Mouse (Mus musculus) hindbrain, embryonic 11.5 days (tissue): ENCODE measurements at regions not wholly inside any gene's neighbourhood (a gene's known extent, or its start where the extent isn't known, plus 50 kb on each side); places are given as distances from the start of the nearest gene placed in this dataset.

Source experiments
- ATAC-seq: fragments of 200-750 bp; cut with Nextera tagmentation; 2 replicates; pipeline ENCODE4 v1.8.0; 2017; ENCODE audit warnings: mild to moderate bottlenecking, moderate TSS enrichment, moderate library complexity; ENCODE audit not compliant: low FRiP score
- DNase-seq: peaks from one replicate; pipeline ENCODE4 v3.0.0-alpha.2; 2015; ENCODE audit warnings: low spot score
- H3K27ac ChIP-seq: fragments of 300-500 bp; sonication (generic); 2 replicates; pipeline ENCODE4 v1.5.1; 2014; ENCODE audit warnings: mild to moderate bottlenecking, low read depth, low read length
- H3K27me3 ChIP-seq: fragments of 300-500 bp; sonication (generic); 2 replicates; pipeline ENCODE4 v1.6.1; 2014; ENCODE audit warnings: mild to moderate bottlenecking, low read length, moderate library complexity, mixed read lengths; ENCODE audit not compliant: control insufficient read depth, insufficient read depth
- H3K36me3 ChIP-seq: fragments of 300-500 bp; sonication (generic); 2 replicates; pipeline ENCODE4 v1.6.1; 2014; ENCODE audit warnings: mild to moderate bottlenecking, low read length, moderate library complexity, mixed read lengths; ENCODE audit not compliant: control insufficient read depth, insufficient read depth
- H3K4me1 ChIP-seq: fragments of 300-500 bp; sonication (generic); replicated peaks from 2 replicates; pipeline ENCODE4 v1.6.1; 2014; ENCODE audit warnings: low read length, mixed read lengths; ENCODE audit not compliant: control insufficient read depth, insufficient read depth
- H3K4me2 ChIP-seq: fragments of 300-500 bp; sonication (generic); replicated peaks from 2 replicates; pipeline ENCODE4 v1.6.1; 2014; ENCODE audit warnings: mild to moderate bottlenecking, low read depth, low read length
- H3K4me3 ChIP-seq: fragments of 300-500 bp; sonication (generic); 2 replicates; pipeline ENCODE4 v1.5.1; 2014; ENCODE audit warnings: low read depth, low read length
- H3K9ac ChIP-seq: fragments of 300-500 bp; sonication (generic); 2 replicates; pipeline ENCODE4 v1.6.1; 2014; ENCODE audit warnings: low read depth, low read length
- H3K9me3 ChIP-seq: fragments of 300-500 bp; sonication (generic); 2 replicates; pipeline ENCODE4 v1.6.1; 2016; ENCODE audit warnings: low read length; ENCODE audit not compliant: control insufficient read depth
- WGBS: fragments of 180-500 bp; shearing (Covaris S2); extraction: QIAGEN DNeasy Blood & Tissue Kit; methylation state at CpG from one replicate; pipeline ENCODE4 v1.1.7; 2014; 5-methylcytosine and 5-hydroxymethylcytosine counted together

- Histone ChIP-seq H3K4me2 (no peak overlapping the region), H3K27me3 (no peaks in the 10 kb centered on the region), H3K4me1 (no peaks in the 10 kb centered on the region), H3K9ac (no peak overlapping the region), H3K9me3 (no peaks in the 10 kb centered on the region), H3K27ac (no peak overlapping the region), H3K4me3 (no peak overlapping the region), H3K36me3 (no peaks in the 10 kb centered on the region)
- no peak for DNase-seq
- WGBS: 80% methylated on average over 6 of the region's 6 CpGs
- no peak for ATAC-seq
Observed at GRCm38 (mm10) chr3:121870726-121871125, 55.6 kb upstream of the Abcd3 start.

GRCm38 (mm10) chr3:121869694-121870093 is 54.6 kb upstream of the Abcd3 start:
- no peak for ATAC-seq
- no peaks in the 10 kb centered on the region for H3K9me3 ChIP-seq
- no peak overlapping the region for H3K27ac ChIP-seq
- H3K4me2 ChIP-seq: no peak overlapping the region
- no peak overlapping the region for H3K4me3 ChIP-seq
- no peaks in the 10 kb centered on the region for H3K27me3 ChIP-seq
- H3K9ac ChIP-seq: no peak overlapping the region
- no peak for DNase-seq
- 73% methylated on average over 4 of the region's 4 CpGs for WGBS
- no peaks in the 10 kb centered on the region for H3K4me1 ChIP-seq
- H3K36me3 ChIP-seq: no peaks in the 10 kb centered on the region

- Histone ChIP-seq H3K4me1 (no peaks in the 10 kb centered on the region), H3K4me3 (no peak overlapping the region), H3K4me2 (no peak overlapping the region), H3K9me3 (no peaks in the 10 kb centered on the region), H3K27ac (no peak overlapping the region), H3K36me3 (no peaks in the 10 kb centered on the region), H3K9ac (no peak overlapping the region), H3K27me3 (no peaks in the 10 kb centered on the region)
- 79% methylated on average over 5 of the region's 5 CpGs for WGBS
- DNase-seq: no peak
- no peak for ATAC-seq
Observed at GRCm38 (mm10) chr3:121867301-121867700, 52.2 kb upstream of the Abcd3 start.

GRCm38 (mm10) chr3:121864734-121865445 is 49.8 kb upstream of the Abcd3 start:
- Histone ChIP-seq H3K36me3 (no peaks in the 10 kb centered on the region), H3K4me3 (no peak overlapping the region), H3K27me3 (no peaks in the 10 kb centered on the region), H3K4me2 (no peak overlapping the region), H3K4me1 (no peaks in the 10 kb centered on the region), H3K27ac (no peak overlapping the region), H3K9ac (no peak overlapping the region), H3K9me3 (no peaks in the 10 kb centered on the region)
- WGBS: 53% methylated on average over 8 of the region's 8 CpGs
- no peak for ATAC-seq
- DNase-seq: no peak
